Mouse (Mus musculus) E14TG2a.4 (cell line): Measurements from ENCODE around the gene Dok3.

Source experiments
- CTCF ChIP-seq: conservative IDR thresholded peaks from 2 replicates; pipeline ENCODE4 v1.5.1; 2014; ENCODE audit warnings: low read length
- NANOG ChIP-seq: IDR thresholded peaks from 2 replicates; pipeline ENCODE4 v1.6.1; 2014; ENCODE audit warnings: borderline replicate concordance, low read length, mixed read lengths
- POU5F1 ChIP-seq: IDR thresholded peaks from 2 replicates; pipeline ENCODE4 v1.6.1; 2014; ENCODE audit warnings: low read length, borderline replicate concordance

GRCm38 (mm10) chr13:55510668-55511491 is 18.2 kb downstream of the Dok3 start:
- TF ChIP-seq CTCF (no peak), NANOG (no peak), POU5F1 (no peak)
